Comparison of ENCODE assay signal across 8 mouse cellular contexts in genomic region chr10:80649910-80650309, GRCm38 (mm10). TPM values are rescaled to one million over a fixed set of nuclear protein-coding genes. Genes with fewer than 3 reads are reported as not detected.
A peak's percentile ranks its signal among the peaks of the same experiment; 100 is the strongest.
DNase-seq lines count a peak whose midpoint lies in the region; ATAC-seq and TF ChIP-seq lines count a peak whose summit lies in the region.
"Not testable (repeated sequence)": the region's sequence is repeated elsewhere in the genome, so short reads cannot be mapped to it uniquely, and the experiment has no call there.

No protein-coding gene starts in this region.

- 80% methylated on average over 6 of the region's 6 CpGs for WGBS in cerebellum, adult 2 months
- WGBS in forebrain, embryonic 13.5 days: 92% methylated on average over 6 of the region's 6 CpGs

- peaks cover 8 to 16% of the 10 kb centered on the region in 2 experiments; a peak in 3 of 4 replicates for H3K4me1 ChIP-seq in CH12.LX (ENCODE audit: control insufficient read depth in 1 of 2, insufficient read depth in 2 of 2)
- not testable (repeated sequence) for H3K4me1 ChIP-seq in ES-E14 (ENCODE audit: control insufficient read depth in 2 of 2, insufficient read depth in 2 of 2, low read length in 2 of 2, poor library complexity in 1 of 2); MEL (ENCODE audit: control insufficient read depth in 1 of 2, insufficient read depth in 2 of 2, low read length in 2 of 2); forebrain, embryonic 13.5 days
- H3K4me1 ChIP-seq in cerebellum, adult 2 months (ENCODE audit: control insufficient read depth, insufficient read depth, low read length): peaks cover 38% of the 10 kb centered on the region

- intact Hi-C loops in left cerebral cortex, adult 2 months (cut with DNase I): not testable (repeated sequence)

- TF ChIP-seq CTCF in CH12.LX (conservative IDR thresholded peaks at IDR 0.05 in 1 of 2, IDR thresholded peaks at IDR 0.05 in 1 of 2; ENCODE audit: low read depth in 2 of 2, low read length in 2 of 2); MEL (IDR thresholded peaks at IDR 0.05 in 2 of 3, conservative IDR thresholded peaks at IDR 0.05 in 1 of 3; ENCODE audit: control insufficient read depth in 1 of 3, insufficient read depth in 1 of 3, low read depth in 2 of 3, low read length in 3 of 3, poor library complexity in 1 of 3, severe bottlenecking in 1 of 3); cerebellum, adult 2 months (IDR thresholded peaks at IDR 0.05; ENCODE audit: borderline replicate concordance, insufficient read depth, low read depth, low read length); left cerebral cortex, adult 2 months (IDR thresholded peaks at IDR 0.05): not testable (repeated sequence)

- DNase-seq in CH12.LX (ENCODE audit: extremely low read depth); ES-E14 (ENCODE audit: low read depth, low spot score); cerebellum, adult 2 months; left cerebral cortex, adult 2 months (ENCODE audit: extremely low spot score in 1 of 2, low spot score in 2 of 2): not testable (repeated sequence)
- peak; percentile 43 for DNase-seq in MEL (ENCODE audit: low read depth, low spot score)
- DNase-seq in R1 (ENCODE audit: low read depth, low spot score): peak; percentile 72
- DNase-seq in ZHBTc4 (ENCODE audit: low read depth, low spot score): peak; percentile 58

- not testable (repeated sequence) for H3K79me2 ChIP-seq in CH12.LX (replicated peaks; ENCODE audit: control insufficient read depth, extremely low read depth, insufficient read depth, poor library complexity, severe bottlenecking); MEL (ENCODE audit: control insufficient read depth, insufficient read depth, low read length, poor library complexity)

- H3K36me3 ChIP-seq in CH12.LX (replicated peaks in 1 of 2; ENCODE audit: control insufficient read depth in 1 of 2, insufficient read depth in 1 of 2, low read length in 1 of 2): peaks cover 4 to 49% of the 10 kb centered on the region in 2 experiments
- peaks cover 22% of the 10 kb centered on the region; the same call in 1 of the 2 replicates for H3K36me3 ChIP-seq in ES-E14 (ENCODE audit: control insufficient read depth, insufficient read depth, low read length, poor library complexity, severe bottlenecking)
- not testable (repeated sequence) for H3K36me3 ChIP-seq in MEL (ENCODE audit: control insufficient read depth in 1 of 2, insufficient read depth in 2 of 2, low read length in 2 of 2)
- peaks cover 42% of the 10 kb centered on the region for H3K36me3 ChIP-seq in forebrain, embryonic 13.5 days (ENCODE audit: poor library complexity, severe bottlenecking)

- not testable (repeated sequence) for TF ChIP-seq RAD21 in CH12.LX (IDR thresholded peaks at IDR 0.05; ENCODE audit: low read depth, low read length); MEL (IDR thresholded peaks at IDR 0.05; ENCODE audit: low read depth, low read length)

- TF ChIP-seq POLR2A in CH12.LX (IDR thresholded peaks at IDR 0.05; ENCODE audit: low read depth, low read length); MEL (IDR thresholded peaks at IDR 0.05; ENCODE audit: control insufficient read depth in 1 of 2, insufficient read depth in 1 of 2, low read depth in 1 of 2, low read length in 2 of 2, poor library complexity in 1 of 2); cerebellum, adult 2 months (IDR thresholded peaks at IDR 0.05; ENCODE audit: borderline replicate concordance, insufficient read depth, low read length): not testable (repeated sequence)

- H3K27me3 ChIP-seq in CH12.LX (replicated peaks); MEL (ENCODE audit: control insufficient read depth in 1 of 2, insufficient read depth in 2 of 2, low read length in 2 of 2); cerebellum, adult 2 months (ENCODE audit: control insufficient read depth, insufficient read depth, low read length); forebrain, embryonic 13.5 days: not testable (repeated sequence)

- in situ Hi-C loops in CH12.LX (cut with MboI; ENCODE audit: low pct_ligation_motif_present, low pct_unique_long_range_greater_than_20kb, low sequenced_read_pairs); ES-E14 (cut with MboI; ENCODE audit: low sequenced_read_pairs in 2 of 2, unreplicated experiment in 2 of 2): not testable (repeated sequence)

- not testable (repeated sequence) for H3K9me3 ChIP-seq in CH12.LX (replicated peaks; ENCODE audit: low read length); ES-E14 (ENCODE audit: control insufficient read depth, insufficient read depth, low read depth, low read length); MEL (replicated peaks; ENCODE audit: insufficient read depth, low read length); forebrain, embryonic 13.5 days (replicated peaks)

- dilution Hi-C loops in CH12.LX (cut with MboI; ENCODE audit: extremely low pct_ligation_motif_present, extremely low pct_unique_long_range_greater_than_20kb, low sequenced_read_pairs): not testable (repeated sequence)

- not testable (repeated sequence) for H3K4me3 ChIP-seq in CH12.LX (replicated peaks in 1 of 3; ENCODE audit: low read depth in 2 of 3, low read length in 2 of 3, poor library complexity in 1 of 3); ES-E14 (ENCODE audit: insufficient read depth in 1 of 2, low read depth in 1 of 2, low read length in 2 of 2, poor library complexity in 1 of 2, severe bottlenecking in 1 of 2); MEL (ENCODE audit: control insufficient read depth in 1 of 2, insufficient read depth in 1 of 2, low read depth in 2 of 2, low read length in 2 of 2); cerebellum, adult 2 months (replicated peaks; ENCODE audit: insufficient read depth, low read depth, low read length); forebrain, embryonic 13.5 days; left cerebral cortex, adult 2 months

- not testable (repeated sequence) for H3K4me2 ChIP-seq in CH12.LX (ENCODE audit: insufficient read depth, low read depth, poor library complexity, severe bottlenecking); forebrain, embryonic 13.5 days

- TF ChIP-seq EP300 in CH12.LX (IDR thresholded peaks at IDR 0.05; ENCODE audit: low read length); MEL (IDR thresholded peaks at IDR 0.05; ENCODE audit: low read depth in 1 of 2, low read length in 2 of 2): not testable (repeated sequence)

- H3K9ac ChIP-seq in CH12.LX (ENCODE audit: insufficient read depth, low read depth); ES-E14 (ENCODE audit: insufficient read depth, low read depth, low read length, poor library complexity, severe bottlenecking); MEL (ENCODE audit: control insufficient read depth, low read depth, low read length, poor library complexity, severe bottlenecking); forebrain, embryonic 13.5 days: not testable (repeated sequence)

- 0 out of 2 replicates have a peak, but pooled peaks have one; percentile 42 for ATAC-seq in forebrain, embryonic 13.5 days

- not testable (repeated sequence) for H3K27ac ChIP-seq in CH12.LX (ENCODE audit: insufficient read depth, low read depth); ES-E14 (ENCODE audit: insufficient read depth, low read depth, low read length, poor library complexity, severe bottlenecking); MEL (ENCODE audit: control insufficient read depth, low read depth, low read length); forebrain, embryonic 13.5 days
- H3K27ac ChIP-seq in cerebellum, adult 2 months (ENCODE audit: insufficient read depth, low read length): peak overlapping the region; percentile 8
- H3K27ac ChIP-seq in left cerebral cortex, adult 2 months: peak overlapping the region; percentile 50; the same call in 1 of the 2 replicates

RNA-seq across cellular contexts. Expression of gene Btbd2, which starts 7.0 kb away (rescaled TPM):
- total RNA-seq in CH12.LX (2012; rRNA removed): 19.3 and 26.2 TPM in 2 replicates
- total RNA-seq in CH12.LX (2014; rRNA removed): 10.0 and 11.1 TPM in 2 replicates
- 18.8 and 19.4 TPM in 2 replicates for polyA plus RNA-seq in CH12.LX (2012; ENCODE audit: insufficient read length, low read depth)
- 45.7 and 64.7 TPM in 2 replicates for total RNA-seq in ES-E14 (2012; rRNA removed)
- total RNA-seq in MEL (2012; rRNA removed): 35.4 and 43.1 TPM in 2 replicates
- 10 to 100 TPM in 1 of 2 experiments, not detected in 1; 81.8 TPM for polyA plus RNA-seq in MEL (2012; ENCODE audit: insufficient read depth in 1 of 2, insufficient read length in 2 of 2, low read depth in 1 of 2, low replicate concordance in 2 of 2, missing spikeins in 1 of 2)
- polyA plus RNA-seq in cerebellum, adult 2 months (2012; rRNA removed): 106 and 108 TPM in 2 replicates
- 59.2 and 61.2 TPM in 2 replicates for polyA plus RNA-seq in forebrain, embryonic 13.5 days (2015; fragmentation: Nextera tagmentation; extraction: Ambion mirVana)
- total RNA-seq in left cerebral cortex, adult 2 months (2021): 10 to 100 TPM; 85.1 to 96.7 TPM

RNA-seq across cellular contexts. Expression of gene Csnk1g2, which starts 27.3 kb away (rescaled TPM):
- total RNA-seq in CH12.LX (2012; rRNA removed): 44.1 and 50.3 TPM in 2 replicates
- total RNA-seq in CH12.LX (2014; rRNA removed): 44.3 and 50.1 TPM in 2 replicates
- 55.9 and 59.0 TPM in 2 replicates for polyA plus RNA-seq in CH12.LX (2012; ENCODE audit: insufficient read length, low read depth)
- total RNA-seq in ES-E14 (2012; rRNA removed): 138 and 167 TPM in 2 replicates
- total RNA-seq in MEL (2012; rRNA removed): 125 and 132 TPM in 2 replicates
- polyA plus RNA-seq in MEL (2012; ENCODE audit: insufficient read depth in 1 of 2, insufficient read length in 2 of 2, low read depth in 1 of 2, low replicate concordance in 2 of 2, missing spikeins in 1 of 2): 100 to 1,000 TPM in 1 of 2 experiments, not detected in 1; 231 TPM
- 208 and 218 TPM in 2 replicates for polyA plus RNA-seq in cerebellum, adult 2 months (2012; rRNA removed)
- 55.0 and 73.2 TPM in 2 replicates for polyA plus RNA-seq in forebrain, embryonic 13.5 days (2015; fragmentation: Nextera tagmentation; extraction: Ambion mirVana)
- total RNA-seq in left cerebral cortex, adult 2 months (2021): 100 to 1,000 TPM; 244 to 251 TPM

RNA-seq across cellular contexts. Expression of gene Mknk2, which starts 28.0 kb away (rescaled TPM):
- 91.5 and 110 TPM in 2 replicates for total RNA-seq in CH12.LX (2012; rRNA removed)
- total RNA-seq in CH12.LX (2014; rRNA removed): 121 and 138 TPM in 2 replicates
- 175 and 199 TPM in 2 replicates for polyA plus RNA-seq in CH12.LX (2012; ENCODE audit: insufficient read length, low read depth)
- 33.6 and 40.7 TPM in 2 replicates for total RNA-seq in ES-E14 (2012; rRNA removed)
- 68.6 and 87.1 TPM in 2 replicates for total RNA-seq in MEL (2012; rRNA removed)
- polyA plus RNA-seq in MEL (2012; ENCODE audit: insufficient read depth in 1 of 2, insufficient read length in 2 of 2, low read depth in 1 of 2, low replicate concordance in 2 of 2, missing spikeins in 1 of 2): 100 to 1,000 TPM in 1 of 2 experiments, 10 to 100 TPM in 1; 47.4 to 184 TPM
- 59.3 and 64.4 TPM in 2 replicates for polyA plus RNA-seq in cerebellum, adult 2 months (2012; rRNA removed)
- 52.3 and 55.1 TPM in 2 replicates for polyA plus RNA-seq in forebrain, embryonic 13.5 days (2015; fragmentation: Nextera tagmentation; extraction: Ambion mirVana)
- 10 to 100 TPM; 42.8 to 48.8 TPM for total RNA-seq in left cerebral cortex, adult 2 months (2021)

RNA-seq across cellular contexts. Expression of gene Gm49322, which starts 44.1 kb away (rescaled TPM):
- 1.8 and 2.2 TPM in 2 replicates for total RNA-seq in CH12.LX (2012; rRNA removed)
- total RNA-seq in CH12.LX (2014; rRNA removed): 0.20 and 0.28 TPM in 2 replicates
- 0.97 and 1.1 TPM in 2 replicates for polyA plus RNA-seq in CH12.LX (2012; ENCODE audit: insufficient read length, low read depth)
- 8.4 and 9.7 TPM in 2 replicates for total RNA-seq in ES-E14 (2012; rRNA removed)
- 1.4 and 1.8 TPM in 2 replicates for total RNA-seq in MEL (2012; rRNA removed)
- polyA plus RNA-seq in MEL (2012; ENCODE audit: insufficient read depth in 1 of 2, insufficient read length in 2 of 2, low read depth in 1 of 2, low replicate concordance in 2 of 2, missing spikeins in 1 of 2): 1 to 10 TPM in 1 of 2 experiments, not detected in 1; 2.1 TPM
- 3.5 and 4.2 TPM in 2 replicates for polyA plus RNA-seq in cerebellum, adult 2 months (2012; rRNA removed)
- polyA plus RNA-seq in forebrain, embryonic 13.5 days (2015; fragmentation: Nextera tagmentation; extraction: Ambion mirVana): 4.0 and 4.4 TPM in 2 replicates
- total RNA-seq in left cerebral cortex, adult 2 months (2021): 1 to 10 TPM; 2.7 to 4.2 TPM

RNA-seq across cellular contexts. Expression of gene Adat3, which starts 47.2 kb away (rescaled TPM):
- total RNA-seq in CH12.LX (2012; rRNA removed): 5.0 and 8.0 TPM in 2 replicates
- 5.8 and 6.6 TPM in 2 replicates for total RNA-seq in CH12.LX (2014; rRNA removed)
- polyA plus RNA-seq in CH12.LX (2012; ENCODE audit: insufficient read length, low read depth): 6.3 and 6.7 TPM in 2 replicates
- total RNA-seq in ES-E14 (2012; rRNA removed): 12.2 and 12.7 TPM in 2 replicates
- total RNA-seq in MEL (2012; rRNA removed): 7.2 and 7.7 TPM in 2 replicates
- 1 to 10 TPM in 1 of 2 experiments, not detected in 1; 7.4 TPM for polyA plus RNA-seq in MEL (2012; ENCODE audit: insufficient read depth in 1 of 2, insufficient read length in 2 of 2, low read depth in 1 of 2, low replicate concordance in 2 of 2, missing spikeins in 1 of 2)
- polyA plus RNA-seq in cerebellum, adult 2 months (2012; rRNA removed): 7.0 and 7.5 TPM in 2 replicates
- 4.8 and 6.7 TPM in 2 replicates for polyA plus RNA-seq in forebrain, embryonic 13.5 days (2015; fragmentation: Nextera tagmentation; extraction: Ambion mirVana)
- total RNA-seq in left cerebral cortex, adult 2 months (2021): 1 to 10 TPM; 1.3 to 5.6 TPM
